8 mouse cellular contexts compared by ENCODE assay signal in the genomic region with DNA sequence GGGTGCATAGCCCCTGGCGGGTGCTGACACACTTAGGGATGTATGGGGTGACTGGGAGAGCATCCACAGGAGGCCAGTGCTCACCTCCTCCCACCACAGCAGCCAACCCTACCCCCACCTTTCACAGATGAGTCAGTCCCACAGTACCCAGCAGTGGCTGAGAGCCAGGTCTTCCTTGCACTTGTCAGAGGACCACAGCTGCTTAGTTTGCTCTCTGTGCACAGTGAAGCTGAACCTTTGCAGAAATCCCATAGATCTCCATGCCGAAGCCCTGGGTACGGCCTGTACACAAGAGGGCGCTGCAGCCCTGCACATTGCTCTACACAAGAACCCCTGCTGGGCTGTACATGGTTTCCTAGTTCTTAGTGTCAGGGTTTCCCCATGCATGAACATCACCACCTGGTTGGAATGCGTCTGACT.
DNase-seq lines count a peak whose midpoint lies in the region; ATAC-seq and TF ChIP-seq lines count a peak whose summit lies in the region.

No protein-coding gene starts in this region.

- H3K4me3 ChIP-seq in embryonic facial prominence, embryonic 11.5 days (ENCODE audit: low read depth, low read length) = no peak overlapping the region
- H3K4me3 ChIP-seq in intestine, postnatal 0 days (ENCODE audit: low read depth, low read length) = no peak overlapping the region
- no peak overlapping the region for H3K4me3 ChIP-seq in olfactory bulb, adult 2 months (ENCODE audit: insufficient read depth, low read depth, low read length)

- no peak overlapping the region for H3K27ac ChIP-seq in embryonic facial prominence, embryonic 11.5 days (replicated peaks; ENCODE audit: low read depth, low read length)
- H3K27ac ChIP-seq in intestine, postnatal 0 days (ENCODE audit: low read depth, low read length) = no peak overlapping the region
- H3K27ac ChIP-seq in olfactory bulb, adult 2 months (ENCODE audit: insufficient read depth, low read depth, low read length) = peak overlapping the region; percentile 81

- H3K4me2 ChIP-seq in embryonic facial prominence, embryonic 11.5 days (ENCODE audit: low read depth, low read length) = no peak overlapping the region
- no peak overlapping the region for H3K4me2 ChIP-seq in intestine, postnatal 0 days (replicated peaks; ENCODE audit: low read depth)

- DNase-seq in heart, postnatal 10 days = peak; percentile 19 to 32
- no peak for DNase-seq in heart, adult 11 months
- peak; percentile 65 for DNase-seq in adrenal gland, postnatal 14 days
- peak; percentile 30 for DNase-seq in embryonic facial prominence, embryonic 11.5 days (ENCODE audit: low spot score)
- DNase-seq in left cerebral cortex, postnatal 36 days (ENCODE audit: low spot score in 2 of 2) = peak; percentile 71 to 72
- no peak for DNase-seq in spleen, adult 12 weeks (ENCODE audit: low spot score)

- no peaks in the 10 kb centered on the region for H3K9me3 ChIP-seq in embryonic facial prominence, embryonic 11.5 days (replicated peaks; ENCODE audit: control insufficient read depth, low read length)
- no peaks in the 10 kb centered on the region for H3K9me3 ChIP-seq in intestine, postnatal 0 days (ENCODE audit: control insufficient read depth)

- no peak for ATAC-seq in embryonic facial prominence, embryonic 11.5 days (replicated peaks; ENCODE audit: insufficient number of reproducible peaks, low FRiP score, low TSS enrichment, low read depth)
- no peak for ATAC-seq in intestine, postnatal 0 days

- H3K27me3 ChIP-seq in embryonic facial prominence, embryonic 11.5 days (ENCODE audit: control insufficient read depth, insufficient read depth, low read length) = no peaks in the 10 kb centered on the region
- H3K27me3 ChIP-seq in intestine, postnatal 0 days (replicated peaks; ENCODE audit: control insufficient read depth, insufficient read depth, low read length) = no peaks in the 10 kb centered on the region

- no peaks in the 10 kb centered on the region for H3K36me3 ChIP-seq in embryonic facial prominence, embryonic 11.5 days (replicated peaks; ENCODE audit: control insufficient read depth, insufficient read depth, low read depth, low read length)
- no peaks in the 10 kb centered on the region for H3K36me3 ChIP-seq in intestine, postnatal 0 days (ENCODE audit: control insufficient read depth, insufficient read depth)

- H3K4me1 ChIP-seq in embryonic facial prominence, embryonic 11.5 days (ENCODE audit: control insufficient read depth, insufficient read depth, low read length) = no peaks in the 10 kb centered on the region
- no peaks in the 10 kb centered on the region for H3K4me1 ChIP-seq in intestine, postnatal 0 days (replicated peaks; ENCODE audit: control insufficient read depth, insufficient read depth, low read length)
- H3K4me1 ChIP-seq in olfactory bulb, adult 2 months (ENCODE audit: control insufficient read depth, insufficient read depth, low read length) = peaks cover 21% of the 10 kb centered on the region

- H3K9ac ChIP-seq in embryonic facial prominence, embryonic 11.5 days (replicated peaks; ENCODE audit: low read length) = no peak overlapping the region
- no peak overlapping the region for H3K9ac ChIP-seq in intestine, postnatal 0 days (ENCODE audit: low read depth, low read length)

- TF ChIP-seq POLR2A in olfactory bulb, adult 2 months (IDR thresholded peaks at IDR 0.05; ENCODE audit: insufficient read depth, low read depth, low read length) = no peak

- peak; percentile 68 for TF ChIP-seq CTCF in intestine, postnatal 0 days (IDR thresholded peaks at IDR 0.05; ENCODE audit: low read depth)
- peak; percentile 74 for TF ChIP-seq CTCF in olfactory bulb, adult 2 months (IDR thresholded peaks at IDR 0.05; ENCODE audit: insufficient read depth, low read depth, low read length)

- intact Hi-C loops in heart, postnatal 10 days (cut with DNase I) = no loop called here
- intact Hi-C loops in left cerebral cortex, postnatal 36 days (cut with DNase I) = no loop called here

- 57% methylated on average over 5 of the region's 5 CpGs for WGBS in embryonic facial prominence, embryonic 11.5 days
- WGBS in intestine, postnatal 0 days = 50% methylated on average over 5 of the region's 5 CpGs
- WGBS in olfactory bulb, adult 2 months = 20% methylated on average over 5 of the region's 5 CpGs

Comparison
In these comparisons a context has a peak if more than half of its experiments do, and no peak if none do; other contexts are left out.
1. DNase-seq: peak in heart, postnatal 10 days (2 of 2), adrenal gland, postnatal 14 days (single experiment), embryonic facial prominence, embryonic 11.5 days (single experiment) and left cerebral cortex, postnatal 36 days (2 of 2); none in heart, adult 11 months (single experiment) and spleen, adult 12 weeks (single experiment).